Mouse (Mus musculus) urinary bladder, postnatal 36 days (tissue): ENCODE measurements around the gene Gsta2.
"Not testable (repeated sequence)": the region's sequence is repeated elsewhere in the genome, so short reads cannot be mapped to it uniquely, and the experiment has no call there.

Experiments used
- DNase-seq, 2 experiments: peaks; one replicate each; pipeline ENCODE4 v3.0.0; 2022; ENCODE audit warnings: low spot score in 2 of 2, mixed read lengths in 1 of 2

Gene Gsta2

GRCm38 (mm10) chr9:78308122-78308521 lies 47.5 kb downstream of the Gsta2 start:
- DNase-seq = not testable (repeated sequence)

- DNase-seq = not testable (repeated sequence)
Observed at GRCm38 (mm10) chr9:78299143-78299542, 56.4 kb downstream of the Gsta2 start.

DNA sequence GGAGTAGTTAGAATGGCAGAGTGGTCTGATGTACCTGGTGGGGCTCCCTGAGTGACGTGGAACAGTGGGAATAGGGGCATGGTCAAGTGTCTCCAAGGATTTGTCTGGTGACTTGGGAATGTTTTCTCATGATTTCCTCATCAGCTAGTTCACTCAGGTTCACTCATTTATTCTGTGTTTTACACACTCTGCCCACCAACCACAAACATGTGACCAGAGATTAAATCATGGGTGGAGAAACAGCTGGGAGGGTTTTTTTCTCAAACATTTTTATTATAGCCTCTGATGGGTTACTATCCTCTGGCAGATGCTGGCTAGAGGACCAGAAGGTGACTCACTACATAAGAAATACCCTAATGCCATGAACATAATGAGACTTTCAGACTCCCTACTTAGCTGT lies 57.4 kb downstream of the Gsta2 start:
- DNase-seq = no peak

GRCm38 (mm10) chr9:78296089-78296488 lies 59.5 kb downstream of the Gsta2 start:
- DNase-seq = peak; percentile 31 to 38

DNA sequence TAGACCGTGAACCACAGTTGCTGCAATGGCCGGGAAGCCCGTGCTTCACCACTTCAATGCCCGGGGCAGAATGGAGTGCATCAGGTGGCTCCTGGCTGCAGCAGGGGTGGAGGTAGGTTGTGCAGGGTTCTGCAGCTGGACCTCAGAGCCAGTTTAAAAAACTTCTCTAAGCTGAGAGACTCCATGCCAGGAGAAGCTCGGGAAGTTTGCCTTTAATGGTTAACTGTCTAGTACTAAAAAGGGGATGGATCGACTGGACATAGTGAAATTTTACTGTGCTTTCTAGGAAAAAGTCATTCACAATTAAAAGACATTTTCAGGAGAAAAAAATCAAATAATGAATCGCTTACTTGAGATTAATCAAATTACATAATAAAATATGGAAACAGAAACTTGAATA lies 60.8 kb downstream of the Gsta2 start:
- not testable (repeated sequence) for DNase-seq

DNA sequence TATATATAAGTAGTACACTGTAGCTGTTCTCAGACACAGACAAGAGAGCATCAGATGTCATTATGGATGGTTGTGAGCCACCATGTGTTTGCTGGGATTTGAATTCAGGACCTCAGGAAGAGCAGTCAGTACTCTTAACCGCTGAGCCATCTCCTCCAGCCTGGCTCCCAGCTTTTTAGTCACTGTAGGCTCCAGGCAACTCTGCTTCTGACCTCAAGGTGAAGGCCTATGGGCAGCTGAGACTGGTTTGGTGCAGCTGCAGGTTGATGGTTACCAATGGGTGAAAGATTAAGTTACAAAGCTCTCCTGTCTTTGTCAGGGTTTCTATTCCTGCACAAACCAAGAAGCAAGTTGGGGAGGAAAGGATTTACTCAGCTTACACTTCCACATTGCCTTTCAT lies 61.9 kb downstream of the Gsta2 start:
- DNase-seq = not testable (repeated sequence)

DNA sequence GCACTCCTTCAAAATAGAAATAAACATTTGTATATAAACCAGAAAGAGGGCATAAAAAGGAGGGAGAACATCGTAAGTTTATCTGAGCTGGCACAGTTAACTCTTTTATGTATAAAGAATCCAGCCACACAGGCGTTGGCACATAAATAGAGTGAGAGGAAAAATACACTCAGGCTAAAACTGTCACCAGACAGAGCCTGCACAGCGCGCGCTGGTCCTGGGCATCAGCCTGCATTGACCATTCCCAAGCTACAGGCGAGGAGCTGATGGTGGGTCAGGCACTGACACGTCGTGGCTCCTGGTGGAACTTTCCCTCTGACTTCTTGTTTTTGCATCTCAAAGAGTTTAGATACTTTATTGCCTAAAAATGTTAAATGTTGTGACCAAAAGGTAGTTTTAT lies 63.1 kb downstream of the Gsta2 start:
- DNase-seq = not testable (repeated sequence)

DNA sequence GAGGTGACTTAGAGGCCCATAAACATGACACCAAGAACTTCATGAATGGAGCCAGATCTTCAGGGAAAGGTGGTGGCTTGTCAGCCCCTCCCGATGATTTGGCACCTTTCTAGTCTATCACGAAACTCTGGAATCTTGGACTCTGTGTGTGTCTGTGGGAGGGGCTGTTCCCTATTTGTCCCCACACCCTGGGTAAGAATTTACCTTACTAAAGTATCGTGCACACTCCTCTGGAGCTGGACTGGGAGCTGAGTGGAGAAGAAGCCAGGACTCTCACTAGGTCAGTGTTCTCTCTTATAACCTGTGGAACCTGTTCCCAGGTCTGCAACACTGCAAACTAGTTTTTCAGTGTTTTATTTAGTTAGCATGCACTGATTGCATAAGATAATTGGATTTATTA lies 65.9 kb downstream of the Gsta2 start, which contains the start of gene Gm10639:
Gene Gm10639, plus strand, starts transcription at position 201 of the 400 bp plus-strand sequence.
- DNase-seq = not testable (repeated sequence)

DNA sequence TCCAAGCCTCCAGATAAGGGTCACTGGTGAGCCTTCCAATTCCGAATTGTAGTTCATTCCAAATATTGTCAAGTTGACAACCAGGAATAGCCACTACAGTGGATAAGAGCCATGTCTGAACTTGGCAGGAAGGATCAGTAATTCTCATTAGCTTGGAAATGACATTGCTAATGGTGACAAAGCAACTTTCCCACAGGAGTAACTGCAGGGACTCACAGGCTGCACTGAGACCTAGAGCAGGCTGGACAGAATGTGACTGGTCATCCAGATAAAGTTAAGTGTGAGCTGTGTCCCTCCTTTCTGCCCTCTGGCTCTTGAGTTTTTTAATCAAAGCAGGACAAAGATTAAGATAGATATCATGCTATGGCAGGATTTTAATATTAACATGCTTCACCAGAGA lies 66.5 kb downstream of the Gsta2 start:
- not testable (repeated sequence) for DNase-seq

GRCm38 (mm10) chr9:78282002-78282711 lies 73.4 kb downstream of the Gsta2 start:
- peak; percentile 10 to 20 for DNase-seq
